ENCODE assay signal across 8 mouse cellular contexts in genomic region chr2:173351831-173352755, GRCm38 (mm10).
DNase-seq lines count a peak whose midpoint lies in the region; ATAC-seq lines count a peak whose summit lies in the region.

No protein-coding gene starts in this region.

- WGBS in midbrain, embryonic 10.5 days: 70% methylated on average over 18 of the region's 18 CpGs
- 70% methylated on average over 18 of the region's 18 CpGs for WGBS in midbrain, embryonic 13.5 days
- 16% methylated on average over 18 of the region's 18 CpGs for WGBS in embryonic facial prominence, embryonic 14.5 days
- 41% methylated on average over 18 of the region's 18 CpGs for WGBS in heart, embryonic 13.5 days
- WGBS in kidney, embryonic 15.5 days: 33% methylated on average over 18 of the region's 18 CpGs
- 28% methylated on average over 18 of the region's 18 CpGs for WGBS in stomach, embryonic 16.5 days

- peaks cover 4% of the 10 kb centered on the region; the same call in 1 of the 2 replicates for H3K27me3 ChIP-seq in midbrain, embryonic 10.5 days (ENCODE audit: low read depth, poor library complexity, severe bottlenecking)
- no peaks in the 10 kb centered on the region; the same call in 1 of the 2 replicates for H3K27me3 ChIP-seq in midbrain, embryonic 13.5 days
- no peaks in the 10 kb centered on the region for H3K27me3 ChIP-seq in embryonic facial prominence, embryonic 14.5 days (replicated peaks; ENCODE audit: control insufficient read depth, insufficient read depth, low read length)
- no peaks in the 10 kb centered on the region for H3K27me3 ChIP-seq in heart, embryonic 13.5 days (replicated peaks)
- H3K27me3 ChIP-seq in kidney, embryonic 15.5 days: peaks cover 3% of the 10 kb centered on the region; the same call in 1 of the 2 replicates
- H3K27me3 ChIP-seq in stomach, embryonic 16.5 days (ENCODE audit: control insufficient read depth, insufficient read depth, low read length): no peaks in the 10 kb centered on the region

- ATAC-seq in midbrain, embryonic 13.5 days: no peak
- ATAC-seq in embryonic facial prominence, embryonic 14.5 days (ENCODE audit: low read depth): peak; percentile 94
- ATAC-seq in heart, embryonic 13.5 days (ENCODE audit: extremely low read depth, insufficient number of reproducible peaks, low FRiP score, low TSS enrichment): peak; percentile 32; the same call in 1 of the 2 replicates
- peak; percentile 63 for ATAC-seq in kidney, embryonic 15.5 days (replicated peaks; ENCODE audit: low FRiP score)
- peak; percentile 74 for ATAC-seq in stomach, embryonic 16.5 days (ENCODE audit: insufficient read depth, low FRiP score)

- DNase-seq in midbrain, embryonic 10.5 days (ENCODE audit: low spot score): no peak
- DNase-seq in embryonic facial prominence, embryonic 14.5 days (ENCODE audit: low spot score): peak; percentile 98
- DNase-seq in lung, postnatal 25 days (ENCODE audit: low spot score): peak; percentile 69
- no peak for DNase-seq in spleen, postnatal 4 days (ENCODE audit: low spot score in 2 of 2)

- H3K36me3 ChIP-seq in midbrain, embryonic 10.5 days: no peaks in the 10 kb centered on the region
- H3K36me3 ChIP-seq in midbrain, embryonic 13.5 days: no peaks in the 10 kb centered on the region
- H3K36me3 ChIP-seq in embryonic facial prominence, embryonic 14.5 days (ENCODE audit: control insufficient read depth, insufficient read depth, low read length): no peaks in the 10 kb centered on the region
- no peaks in the 10 kb centered on the region for H3K36me3 ChIP-seq in heart, embryonic 13.5 days
- no peaks in the 10 kb centered on the region for H3K36me3 ChIP-seq in kidney, embryonic 15.5 days
- no peaks in the 10 kb centered on the region for H3K36me3 ChIP-seq in stomach, embryonic 16.5 days (ENCODE audit: control insufficient read depth, insufficient read depth, low read length)

- no peak overlapping the region for H3K4me2 ChIP-seq in midbrain, embryonic 13.5 days (replicated peaks)
- peak overlapping the region; percentile 41 for H3K4me2 ChIP-seq in embryonic facial prominence, embryonic 14.5 days (ENCODE audit: low read depth, low read length)
- H3K4me2 ChIP-seq in heart, embryonic 13.5 days: peak overlapping the region; percentile 2
- 0 out of 2 replicates have a peak overlapping the region, but pooled peaks have one; percentile 9 for H3K4me2 ChIP-seq in kidney, embryonic 15.5 days
- H3K4me2 ChIP-seq in stomach, embryonic 16.5 days (ENCODE audit: low read depth, low read length): 0 out of 2 replicates have a peak overlapping the region, but pooled peaks have one; percentile 17

- no peaks in the 10 kb centered on the region for H3K9me3 ChIP-seq in midbrain, embryonic 10.5 days (replicated peaks)
- H3K9me3 ChIP-seq in midbrain, embryonic 13.5 days: no peaks in the 10 kb centered on the region
- H3K9me3 ChIP-seq in embryonic facial prominence, embryonic 14.5 days (ENCODE audit: control insufficient read depth, low read length): no peaks in the 10 kb centered on the region
- H3K9me3 ChIP-seq in heart, embryonic 13.5 days: no peaks in the 10 kb centered on the region
- H3K9me3 ChIP-seq in kidney, embryonic 15.5 days (replicated peaks): no peaks in the 10 kb centered on the region
- H3K9me3 ChIP-seq in stomach, embryonic 16.5 days (replicated peaks; ENCODE audit: control insufficient read depth, low read length): no peaks in the 10 kb centered on the region

- H3K27ac ChIP-seq in midbrain, embryonic 10.5 days (replicated peaks): peak overlapping the region; percentile 28; the same call in 1 of the 2 replicates
- no peak overlapping the region for H3K27ac ChIP-seq in midbrain, embryonic 13.5 days
- H3K27ac ChIP-seq in embryonic facial prominence, embryonic 14.5 days (replicated peaks; ENCODE audit: low read depth, low read length): peak overlapping the region; percentile 89
- peak overlapping the region; percentile 88 for H3K27ac ChIP-seq in heart, embryonic 13.5 days (replicated peaks)
- H3K27ac ChIP-seq in kidney, embryonic 15.5 days: peak overlapping the region; percentile 91
- H3K27ac ChIP-seq in stomach, embryonic 16.5 days (ENCODE audit: low read length): peak overlapping the region; percentile 95

- H3K9ac ChIP-seq in midbrain, embryonic 13.5 days (replicated peaks): no peak overlapping the region
- no peak overlapping the region for H3K9ac ChIP-seq in embryonic facial prominence, embryonic 14.5 days (ENCODE audit: low read depth, low read length)
- H3K9ac ChIP-seq in heart, embryonic 13.5 days: 0 out of 2 replicates have a peak overlapping the region, but pooled peaks have one; percentile 37
- no peak overlapping the region for H3K9ac ChIP-seq in kidney, embryonic 15.5 days
- peak overlapping the region; percentile 41; the same call in 1 of the 2 replicates for H3K9ac ChIP-seq in stomach, embryonic 16.5 days (ENCODE audit: low read length)

- H3K4me1 ChIP-seq in midbrain, embryonic 10.5 days: peaks cover 6% of the 10 kb centered on the region; the same call in 1 of the 2 replicates
- H3K4me1 ChIP-seq in midbrain, embryonic 13.5 days (replicated peaks): 0 out of 2 replicates have a peak, but pooled peaks cover 5% of the 10 kb centered on the region
- peaks cover 32% of the 10 kb centered on the region for H3K4me1 ChIP-seq in embryonic facial prominence, embryonic 14.5 days (ENCODE audit: control insufficient read depth, insufficient read depth, low read length)
- H3K4me1 ChIP-seq in heart, embryonic 13.5 days: peaks cover 53% of the 10 kb centered on the region
- peaks cover 33% of the 10 kb centered on the region for H3K4me1 ChIP-seq in kidney, embryonic 15.5 days
- peaks cover 24% of the 10 kb centered on the region for H3K4me1 ChIP-seq in stomach, embryonic 16.5 days (ENCODE audit: control insufficient read depth, insufficient read depth, low read length)

- no peak overlapping the region for H3K4me3 ChIP-seq in midbrain, embryonic 10.5 days
- H3K4me3 ChIP-seq in midbrain, embryonic 13.5 days (replicated peaks): no peak overlapping the region
- no peak overlapping the region for H3K4me3 ChIP-seq in embryonic facial prominence, embryonic 14.5 days (ENCODE audit: low read depth, low read length)
- no peak overlapping the region for H3K4me3 ChIP-seq in heart, embryonic 13.5 days
- H3K4me3 ChIP-seq in kidney, embryonic 15.5 days (replicated peaks): no peak overlapping the region
- H3K4me3 ChIP-seq in stomach, embryonic 16.5 days (replicated peaks; ENCODE audit: low read length): no peak overlapping the region

Comparison
In these comparisons a context has a peak if more than half of its experiments do, and no peak if none do; other contexts are left out.
1. DNase-seq: peak in embryonic facial prominence, embryonic 14.5 days (single experiment) and lung, postnatal 25 days (single experiment); none in midbrain, embryonic 10.5 days (single experiment) and spleen, postnatal 4 days (0 of 2).
2. H3K9ac ChIP-seq: peak in heart, embryonic 13.5 days (single experiment) and stomach, embryonic 16.5 days (single experiment); none in midbrain, embryonic 13.5 days (single experiment), embryonic facial prominence, embryonic 14.5 days (single experiment) and kidney, embryonic 15.5 days (single experiment).